Mouse (Mus musculus): ENCODE results near the gene Obox2. TPM values are rescaled to one million over a fixed set of nuclear protein-coding genes. Genes with fewer than 3 reads are reported as not detected.
"Not testable (repeated sequence)": the region's sequence is repeated elsewhere in the genome, so short reads cannot be mapped to it uniquely, and the experiment has no call there.

Gene Obox2
- not detected in 2 replicates for polyA plus RNA-seq (2015; fragmentation: Nextera tagmentation; extraction: Ambion mirVana)

- not testable (repeated sequence) for H3K27me3 ChIP-seq; H3K4me1 ChIP-seq (replicated peaks); H3K4me3 ChIP-seq; H3K36me3 ChIP-seq; H3K9me3 ChIP-seq; H3K4me2 ChIP-seq; ATAC-seq (ENCODE audit: low FRiP score, low read depth); H3K27ac ChIP-seq (replicated peaks); H3K9ac ChIP-seq
- WGBS: no CpG with 5 or more reads among the region's 2 CpGs
Observed at GRCm38 (mm10) chr7:15388421-15388998, at the start of gene Obox2, which contains the start of gene Obox1. Gene Obox2 (plus strand): TSS chr7:15388721. Gene Obox1 (plus strand): TSS chr7:15388948.

DNA sequence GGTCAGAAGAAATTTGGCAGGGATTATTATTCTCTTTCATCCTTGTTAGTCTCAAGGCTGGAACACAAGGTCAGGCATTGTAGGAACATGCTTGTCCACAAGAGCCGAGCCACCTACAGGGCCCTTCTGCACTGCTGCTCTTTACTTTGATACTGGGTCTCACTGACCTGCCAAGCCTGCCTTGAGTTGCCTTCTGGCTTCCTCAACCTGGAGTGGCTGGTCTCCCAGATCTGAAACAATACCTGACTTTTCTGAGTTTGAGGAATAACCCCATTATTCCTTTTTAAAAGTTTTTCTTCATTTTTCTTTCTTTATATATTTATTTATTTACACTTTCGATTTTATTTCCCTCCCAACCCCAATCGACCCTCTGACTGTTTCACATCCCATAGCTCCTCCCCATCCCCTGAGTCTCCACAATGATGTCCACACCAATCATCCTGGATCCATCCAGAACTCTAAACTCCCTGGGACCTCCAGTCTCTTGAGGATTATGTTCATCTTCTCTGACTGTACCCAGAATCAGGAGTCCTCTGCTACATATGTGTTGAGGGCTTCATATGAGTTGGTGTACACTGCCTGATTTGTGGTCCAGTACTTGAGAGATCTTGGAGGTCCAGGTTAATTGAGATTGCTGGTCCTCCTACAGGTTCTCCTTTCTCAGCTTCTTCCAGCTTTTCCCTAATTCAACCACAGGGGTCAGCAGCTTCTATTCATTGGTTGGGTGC, 10.8 kb downstream of the Obox2 start:
- H3K4me2 ChIP-seq; ATAC-seq (ENCODE audit: low FRiP score, low read depth): not testable (repeated sequence)
- WGBS: 74% methylated on average over 3 of the region's 3 CpGs

GRCm38 (mm10) chr7:15406816-15407215, 18.3 kb downstream of the Obox2 start:
- peaks cover 12% of the 10 kb centered on the region for H3K9me3 ChIP-seq
- H3K4me1 ChIP-seq (replicated peaks); H3K9ac ChIP-seq; ATAC-seq (ENCODE audit: low FRiP score, low read depth); H3K27ac ChIP-seq (replicated peaks); H3K4me3 ChIP-seq; H3K4me2 ChIP-seq; H3K27me3 ChIP-seq; H3K36me3 ChIP-seq: not testable (repeated sequence)
- WGBS: 89% methylated on average over 10 of the region's 10 CpGs

More for the DNA sequence above, 10.8 kb downstream of the Obox2 start:
- not testable (repeated sequence) for H3K4me1 ChIP-seq (replicated peaks); H3K9ac ChIP-seq; H3K4me3 ChIP-seq; H3K36me3 ChIP-seq; H3K27me3 ChIP-seq; H3K27ac ChIP-seq (replicated peaks)
- peaks cover 19% of the 10 kb centered on the region for H3K9me3 ChIP-seq

GRCm38 (mm10) chr7:15418046-15418445, 29.5 kb downstream of the Obox2 start:
- not testable (repeated sequence) for H3K27me3 ChIP-seq; H3K9ac ChIP-seq; H3K27ac ChIP-seq (replicated peaks); H3K36me3 ChIP-seq; H3K9me3 ChIP-seq; H3K4me1 ChIP-seq (replicated peaks); ATAC-seq (ENCODE audit: low FRiP score, low read depth); H3K4me2 ChIP-seq; H3K4me3 ChIP-seq
- 83% methylated on average over 9 of the region's 9 CpGs for WGBS

DNA sequence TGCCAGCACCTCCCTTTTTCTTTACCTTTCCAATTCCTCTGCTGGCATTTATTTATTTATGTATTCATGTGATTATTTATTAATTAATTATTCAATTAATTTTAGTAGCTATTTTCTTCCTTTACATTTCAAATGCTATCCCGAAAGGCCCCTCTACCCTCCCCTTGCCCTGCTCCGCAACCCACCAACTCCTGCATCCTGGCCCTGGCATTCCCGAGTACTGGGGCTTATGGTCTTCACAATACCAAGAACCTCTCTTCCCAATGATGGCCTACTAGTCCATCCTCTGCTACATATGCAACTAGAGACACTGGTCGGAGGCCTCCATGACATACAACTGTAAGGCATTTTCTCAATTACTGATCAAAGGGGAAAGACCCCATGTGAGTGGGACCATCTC, 37.0 kb downstream of the Obox2 start:
- H3K9me3 ChIP-seq; H3K27me3 ChIP-seq; H3K4me2 ChIP-seq; H3K4me3 ChIP-seq; H3K9ac ChIP-seq; H3K4me1 ChIP-seq (replicated peaks); H3K36me3 ChIP-seq; ATAC-seq (ENCODE audit: low FRiP score, low read depth); H3K27ac ChIP-seq (replicated peaks): not testable (repeated sequence)
- WGBS: 89% methylated on average over 4 of the region's 4 CpGs

Other genes with a start within 250 kb of the Obox2 start
- gene Obox1, start 227 bp downstream of the Obox2 start, polyA plus RNA-seq (2015; fragmentation: Nextera tagmentation; extraction: Ambion mirVana): not detected in 2 replicates